Mouse (Mus musculus): ENCODE data around the gene Hsph1. TPM values are rescaled to one million over a fixed set of nuclear protein-coding genes. Genes with fewer than 3 reads are reported as not detected.

The Hsph1 gene
- total RNA-seq, 1 experiment from 2014 or later, result 113 TPM

DNA sequence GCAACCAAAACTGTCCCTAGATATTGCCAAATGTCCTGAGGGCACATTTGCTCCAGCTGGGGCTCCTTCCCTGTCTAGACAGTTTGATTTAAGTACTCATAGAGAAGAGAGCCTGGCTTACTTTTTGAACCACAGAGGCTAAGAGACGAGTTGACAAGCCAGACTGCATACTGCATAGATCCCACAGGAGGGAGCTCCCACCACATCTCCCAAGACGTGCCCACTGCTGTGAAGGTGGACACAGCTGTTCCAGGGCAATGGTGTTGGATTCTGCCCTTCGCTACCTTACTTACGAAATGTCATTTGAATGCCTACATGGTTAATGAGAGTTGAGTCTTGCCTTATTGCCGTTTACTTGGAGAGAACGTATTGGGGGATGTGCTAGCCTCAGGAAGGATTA is 6.2 kb upstream of the Hsph1 start:
- DNase-seq, result no peak

DNA sequence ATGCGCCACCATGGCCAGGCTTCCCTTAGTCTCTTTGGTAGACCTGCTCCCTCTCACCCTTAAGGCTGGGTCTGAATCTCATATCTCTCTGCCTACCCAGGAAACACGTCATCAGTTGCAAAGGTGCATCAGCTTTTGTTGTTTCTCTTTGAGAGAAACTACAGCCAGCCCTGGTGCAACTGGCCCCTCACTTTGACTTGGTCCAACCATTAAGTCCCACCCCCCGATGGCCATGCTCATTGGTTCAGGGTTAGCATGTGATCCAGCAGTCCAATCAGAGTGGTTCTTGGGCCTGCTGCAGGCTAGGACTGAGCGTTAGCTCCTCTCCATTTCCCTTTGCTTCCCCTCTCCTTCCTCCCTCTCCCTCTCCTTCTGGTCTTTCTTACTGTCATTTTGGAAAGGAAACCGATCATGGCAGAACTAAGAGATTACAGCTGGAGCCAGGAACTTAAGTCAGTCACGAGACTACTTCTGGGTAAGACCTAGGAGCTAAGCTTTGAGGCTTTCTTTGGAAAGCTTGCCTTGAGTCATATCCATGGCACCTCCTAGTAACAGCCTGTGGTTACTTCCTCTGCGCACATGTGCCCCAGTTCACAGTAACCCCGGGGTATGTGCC is 5.2 kb upstream of the Hsph1 start:
- no peak for DNase-seq

DNA sequence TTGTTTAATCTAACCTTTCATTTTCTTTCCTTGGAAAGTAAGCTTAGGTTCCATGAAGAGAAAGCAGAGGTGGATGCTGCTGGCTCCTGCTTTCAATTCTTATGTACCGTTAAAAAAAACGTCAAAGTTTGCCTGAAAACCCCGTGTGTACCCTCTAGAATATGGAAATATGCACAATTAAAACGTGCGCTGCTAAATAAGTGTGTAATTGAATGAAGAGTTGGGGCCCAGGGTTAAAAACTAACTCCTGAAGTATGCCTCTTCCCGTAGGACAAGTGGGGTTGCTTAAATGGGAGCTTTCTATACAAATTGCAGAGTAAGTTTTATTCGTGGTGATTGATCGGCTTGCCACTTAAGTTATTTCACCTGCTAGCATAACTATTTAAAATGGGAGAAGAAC is 1.1 kb upstream of the Hsph1 start:
- DNase-seq, result no peak

DNA sequence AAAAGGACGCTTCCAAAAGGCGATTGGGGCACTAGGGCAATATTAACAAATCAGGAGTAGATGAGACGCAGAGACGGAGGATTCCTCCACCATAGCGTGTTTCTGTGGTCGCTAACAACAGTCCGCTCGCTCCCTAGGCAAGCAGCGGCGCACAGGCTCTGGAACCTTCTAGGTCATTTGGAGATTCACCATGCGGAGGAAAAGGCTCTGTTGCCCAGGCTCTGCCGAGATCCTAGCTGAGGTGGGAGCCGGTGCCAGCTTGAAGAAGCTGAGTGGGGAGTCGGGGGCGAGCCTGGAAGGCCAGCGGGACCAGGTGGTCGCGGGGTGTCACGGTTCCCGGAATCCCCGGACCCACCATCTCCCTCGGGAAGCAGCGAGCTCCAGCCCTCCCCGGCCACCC is 620 bp downstream of the Hsph1 start:
- peak; percentile 49 for DNase-seq

DNA sequence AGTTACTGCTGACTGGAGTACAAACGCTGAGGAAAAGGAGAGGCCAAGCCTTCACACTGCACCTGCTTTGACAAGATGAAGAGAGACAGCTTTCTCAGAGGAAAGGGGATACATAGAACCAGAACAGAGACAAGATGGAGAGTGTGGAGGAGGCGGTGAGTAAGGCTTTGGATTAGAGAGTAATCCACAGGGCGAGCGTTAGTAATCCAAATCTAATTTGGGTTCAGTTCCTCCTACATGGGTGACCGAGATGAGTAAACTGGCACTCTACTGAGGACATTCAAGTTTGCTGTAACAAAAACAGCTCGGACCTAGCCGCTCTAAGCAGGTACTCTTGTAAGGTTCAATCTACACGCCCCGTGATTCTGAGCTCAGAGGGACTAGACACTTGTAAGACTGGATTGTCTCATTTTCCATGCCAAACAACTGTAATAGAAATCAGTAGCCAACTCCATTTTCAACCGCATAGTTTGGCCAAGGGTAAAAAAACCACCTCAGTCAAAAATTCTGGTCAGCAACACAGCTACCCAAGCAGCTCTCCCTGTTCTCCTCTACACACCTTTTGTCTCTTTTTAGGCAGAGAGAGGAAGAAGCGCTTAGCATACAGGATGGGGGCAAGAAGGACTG is 1.7 kb downstream of the Hsph1 start:
- DNase-seq, result no peak

DNA sequence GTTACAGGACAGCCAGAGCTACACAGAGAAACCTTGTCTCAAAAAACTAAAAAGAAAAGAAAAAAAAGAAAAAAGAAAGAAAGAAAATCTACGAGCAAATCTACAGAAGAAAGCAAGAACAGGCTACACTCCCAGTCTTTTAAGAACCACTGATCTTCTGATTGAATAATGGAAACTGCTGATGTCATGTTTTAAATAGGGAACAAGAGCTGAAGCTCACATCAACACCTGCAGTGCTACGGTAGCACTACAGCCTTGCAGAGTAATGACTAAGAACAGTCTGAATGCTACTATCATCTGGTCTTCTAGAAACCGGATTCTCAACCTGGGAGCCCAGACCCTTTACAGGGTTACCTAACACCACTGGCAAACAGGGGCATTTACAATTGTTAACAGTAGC is 10.6 kb downstream of the Hsph1 start:
- DNase-seq, result no peak

DNA sequence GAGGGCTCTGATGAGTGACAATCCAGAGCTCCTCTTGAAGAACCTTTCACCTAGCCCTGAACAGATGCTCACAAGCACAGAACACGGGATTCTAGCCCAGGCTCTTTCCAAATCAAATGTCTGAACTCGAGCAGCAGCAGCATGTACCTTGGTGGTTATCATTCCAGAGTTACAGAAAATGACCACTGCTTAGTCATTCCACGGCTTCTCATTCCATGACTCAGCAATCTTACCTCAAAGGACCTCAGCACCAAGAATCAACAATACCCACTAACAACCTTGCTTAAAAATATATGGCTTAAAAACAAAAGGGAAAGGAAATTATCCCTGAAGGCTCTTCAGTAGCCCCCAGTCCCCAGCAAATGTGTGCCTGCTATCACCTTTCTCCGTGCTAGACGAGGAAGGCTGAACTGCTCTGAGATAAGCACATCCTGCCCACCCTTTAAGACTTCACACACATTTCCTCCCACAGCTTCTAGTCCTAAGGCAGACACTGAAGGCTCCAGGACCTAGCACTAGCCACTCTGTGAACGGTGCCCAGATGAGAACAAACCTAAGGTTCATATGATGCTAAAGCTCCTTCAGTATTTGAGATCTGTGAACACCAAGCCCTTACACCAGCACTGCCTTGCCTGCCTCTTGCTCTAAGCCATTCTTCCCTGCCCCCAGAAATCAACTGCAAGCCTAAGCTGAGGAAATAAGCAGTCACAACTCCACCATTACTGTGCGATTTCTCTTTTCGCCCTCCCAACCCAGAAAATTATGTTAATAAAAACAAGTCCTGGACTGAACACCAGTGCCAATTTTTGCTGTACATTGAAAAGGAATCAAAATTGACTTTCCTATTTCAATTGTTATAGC is 12.1 kb downstream of the Hsph1 start:
- no peak for DNase-seq

DNA sequence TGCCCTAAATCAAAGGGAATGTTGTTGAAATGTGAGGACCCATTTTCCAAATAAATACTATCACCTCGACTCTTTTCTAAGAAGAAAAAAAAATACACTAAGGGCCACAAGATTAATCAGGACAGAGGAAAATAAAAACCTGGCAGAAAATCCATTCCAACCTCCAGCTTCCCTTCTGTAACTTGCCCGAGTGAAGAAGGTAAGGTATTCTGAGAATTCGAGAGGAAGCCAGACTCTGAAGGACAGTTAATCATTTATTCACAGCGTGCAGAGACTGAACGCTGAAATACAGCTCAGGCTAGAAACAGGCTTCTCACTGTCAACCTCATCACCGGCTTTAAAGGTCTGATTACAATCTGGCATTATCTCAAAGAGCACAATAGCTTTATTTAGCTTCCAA is 13.5 kb downstream of the Hsph1 start:
- no peak for DNase-seq

DNA sequence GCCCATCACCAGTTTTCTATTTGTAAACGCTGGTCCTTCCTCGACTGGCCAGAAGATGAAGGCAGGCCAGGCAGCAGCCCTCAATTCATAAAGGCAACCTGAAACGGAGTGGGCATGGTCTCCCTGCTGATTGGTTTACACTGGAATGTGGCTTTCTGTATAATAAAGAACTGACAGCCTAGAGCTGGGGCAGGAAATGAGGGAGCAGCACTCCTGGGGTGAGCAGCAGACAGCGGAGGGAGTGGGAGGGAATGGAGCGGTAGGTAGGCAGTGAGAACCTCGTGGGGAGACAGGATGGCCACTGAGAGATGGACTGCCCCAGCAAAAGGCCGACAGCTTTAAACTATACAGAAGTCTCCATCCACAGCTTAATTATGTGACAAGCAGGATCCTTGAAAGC is 14.0 kb downstream of the Hsph1 start:
- DNase-seq, result no peak

DNA sequence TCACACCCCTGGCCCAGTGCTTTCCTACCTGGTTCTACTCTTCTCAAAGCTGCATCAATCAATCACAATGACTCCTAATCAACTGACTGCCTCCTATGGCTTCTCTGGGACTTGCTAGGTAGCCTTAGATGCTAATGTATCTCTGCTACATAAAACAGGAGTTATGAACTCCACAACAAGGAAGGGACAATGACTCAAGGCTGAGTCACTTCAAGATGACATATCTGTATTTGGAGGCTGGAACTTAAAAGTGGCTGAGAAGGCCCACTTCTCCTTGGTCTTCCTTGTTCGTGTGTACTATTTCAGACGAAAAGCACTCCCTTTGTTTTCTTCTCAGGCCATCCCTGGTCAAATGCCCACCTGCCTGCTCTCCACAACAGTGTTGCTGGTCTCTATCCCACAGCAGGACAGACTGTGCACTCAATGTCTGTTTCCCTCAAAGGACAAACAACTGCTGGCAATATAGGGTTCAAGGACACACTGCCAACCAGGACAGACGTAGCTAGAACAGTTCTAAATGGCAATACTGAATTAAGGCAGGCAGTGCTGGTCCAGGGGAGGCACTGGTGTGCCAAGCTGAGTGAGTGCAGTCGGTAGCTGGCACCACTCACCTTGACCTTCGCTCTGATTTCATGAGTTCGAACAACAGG is 18.3 kb downstream of the Hsph1 start:
- DNase-seq, result no peak

DNA sequence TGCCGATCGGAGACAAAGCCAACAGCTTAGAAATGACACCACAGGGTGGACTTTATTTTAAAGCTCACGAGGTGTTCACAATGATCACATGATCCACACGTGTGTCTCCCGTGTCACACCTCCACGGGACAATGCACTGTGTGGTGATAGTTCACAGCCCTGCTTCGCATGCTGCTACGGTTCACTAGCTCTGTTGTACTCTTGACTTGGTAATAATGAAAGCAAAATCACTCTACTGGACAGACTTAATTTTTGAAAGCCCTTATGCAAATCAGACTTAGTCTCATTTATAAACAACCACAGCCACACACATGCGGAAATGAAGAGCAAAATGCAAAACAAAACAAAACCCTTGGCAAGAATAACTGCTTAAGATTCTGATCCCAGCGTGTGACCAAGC is 19.4 kb downstream of the Hsph1 start:
- DNase-seq, result no peak

DNA sequence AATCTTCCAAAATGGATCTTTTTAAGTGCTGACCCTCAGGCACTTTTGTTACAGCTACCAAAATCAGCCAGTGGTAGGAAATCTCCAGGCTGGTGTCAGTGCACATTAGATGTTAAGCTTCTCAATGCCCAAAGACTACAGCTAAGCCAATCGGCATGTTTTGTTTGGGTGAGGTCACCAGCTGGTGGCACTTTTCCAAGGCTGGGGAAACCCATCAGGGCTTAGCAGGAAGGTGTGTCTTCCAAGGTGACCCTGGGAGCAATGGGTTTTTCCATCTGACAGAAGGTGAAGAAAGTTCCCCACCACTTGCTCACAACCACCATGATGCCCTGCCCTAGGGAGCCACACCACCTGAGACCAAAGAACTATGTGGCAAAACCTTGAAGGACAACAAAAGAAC is 20.0 kb downstream of the Hsph1 start:
- DNase-seq, result peak; percentile 27

DNA sequence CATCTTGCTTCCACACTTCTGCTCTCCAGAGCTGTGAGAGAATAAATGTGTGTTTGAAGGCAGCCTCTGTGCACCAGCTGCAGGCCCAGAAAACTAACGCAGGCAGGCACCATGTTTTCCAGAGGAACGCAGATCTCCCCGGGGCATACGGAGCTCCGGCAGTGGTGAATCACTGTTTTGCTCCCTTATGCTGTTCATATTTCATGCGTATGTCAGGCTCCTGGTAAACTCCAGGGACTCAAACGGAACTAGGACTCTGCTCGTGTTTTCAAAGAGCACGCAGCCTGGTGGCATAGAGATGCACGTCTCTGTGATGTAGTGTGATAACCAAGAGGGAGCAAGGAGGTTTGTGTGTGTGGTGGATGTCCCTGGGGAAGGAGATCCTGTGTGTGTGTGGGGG is 23.4 kb downstream of the Hsph1 start:
- DNase-seq, result peak; percentile 59

DNA sequence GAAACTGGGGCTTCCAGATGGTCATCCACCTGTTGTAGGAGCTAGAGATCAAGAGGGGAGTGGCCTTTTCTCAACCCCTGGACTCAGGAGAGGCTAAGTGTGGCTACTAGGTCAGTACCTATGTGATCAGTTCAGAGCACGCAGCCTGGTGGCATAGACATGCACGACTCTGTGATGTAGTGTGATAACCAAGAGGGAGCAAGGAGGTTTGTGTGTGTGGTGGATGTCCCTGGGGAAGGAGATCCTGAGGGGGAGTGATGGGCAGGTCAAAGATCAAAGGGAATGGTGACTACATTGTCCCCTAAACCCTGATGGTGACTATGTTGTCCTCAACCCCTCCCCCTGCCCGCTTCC is 24.0 kb downstream of the Hsph1 start:
- no peak for DNase-seq

DNA sequence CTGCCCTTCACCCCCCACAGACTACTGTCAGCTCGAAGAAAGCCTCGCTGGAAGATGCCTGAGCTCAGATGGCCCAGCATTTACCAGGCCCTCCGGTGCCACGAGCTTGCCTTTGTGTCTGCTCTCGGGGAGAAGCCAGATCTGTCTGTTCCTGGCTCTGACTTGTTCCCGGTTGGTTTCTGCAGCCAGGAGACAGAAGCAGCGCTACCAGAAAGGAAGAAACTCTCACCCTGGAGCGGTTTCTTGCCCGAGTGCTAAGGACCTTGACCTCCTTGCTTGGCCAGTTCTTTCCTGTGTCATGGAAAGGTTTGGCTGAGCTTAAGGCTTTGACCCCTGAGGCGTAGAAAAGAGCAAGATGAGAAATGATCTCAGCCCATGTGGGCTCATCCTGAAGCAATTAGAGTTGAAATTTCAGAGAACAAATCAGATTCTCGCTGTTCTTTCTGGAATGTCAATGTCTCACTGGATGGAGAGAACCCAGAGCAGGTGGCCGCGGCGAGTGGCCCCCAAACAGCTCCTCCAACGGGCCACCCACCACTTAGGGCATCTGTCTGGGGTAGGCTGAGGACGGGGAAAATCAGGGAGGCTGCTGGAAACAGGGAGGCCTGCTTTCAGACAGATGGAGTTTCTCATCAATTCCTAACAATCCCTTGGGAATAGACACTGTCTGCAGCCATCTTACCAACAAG is 24.6 kb downstream of the Hsph1 start:
- no peak for DNase-seq

DNA sequence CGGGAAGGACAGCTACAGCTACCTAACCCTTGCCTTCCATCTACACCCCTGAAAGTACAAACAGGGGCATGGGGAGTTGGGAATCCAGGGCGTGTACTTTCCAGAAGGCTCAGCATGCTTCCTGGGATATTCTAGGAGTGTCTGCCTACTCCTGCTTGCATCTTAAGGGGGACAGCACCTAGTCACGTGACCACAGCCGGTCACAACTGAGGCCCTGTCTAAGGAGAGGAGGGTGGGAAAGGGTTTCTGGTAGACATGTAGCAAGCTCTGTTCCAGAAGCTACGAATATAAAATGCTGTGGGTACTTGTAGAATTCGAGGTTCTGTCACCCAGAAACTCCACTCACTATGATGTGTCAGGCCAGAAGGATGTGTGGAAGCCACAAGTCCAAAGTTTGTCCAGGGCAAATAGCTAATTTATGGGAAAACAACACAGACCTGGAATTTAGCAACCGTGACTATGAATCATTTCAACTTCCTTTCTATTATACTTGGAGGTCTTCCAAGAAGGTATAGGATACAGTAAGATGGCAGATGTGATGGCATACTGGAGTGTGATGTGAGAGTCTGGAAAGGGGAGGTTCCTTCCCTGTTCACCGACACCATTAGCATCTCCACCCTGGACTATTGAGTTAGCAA is 29.0 kb downstream of the Hsph1 start:
- no peak for DNase-seq

DNA sequence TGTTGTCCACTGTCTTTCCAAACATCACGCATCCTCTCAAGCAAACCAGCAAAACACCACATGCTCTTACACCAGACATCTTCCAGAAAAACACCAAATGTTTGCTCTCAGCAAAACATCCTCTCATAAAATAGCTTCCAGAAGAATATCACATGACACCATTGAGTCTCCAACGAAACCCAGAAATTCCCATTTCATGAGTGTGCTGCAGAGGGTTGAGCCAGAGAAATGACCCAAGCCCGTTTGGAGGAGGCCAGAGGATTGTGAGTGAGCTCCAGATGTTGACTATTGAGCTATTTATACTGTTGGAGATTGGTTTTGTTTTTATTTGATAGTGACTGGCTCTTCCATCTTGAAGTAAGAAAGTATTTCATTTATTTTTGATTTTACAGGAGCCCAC is 32.9 kb downstream of the Hsph1 start:
- no peak for DNase-seq

DNA sequence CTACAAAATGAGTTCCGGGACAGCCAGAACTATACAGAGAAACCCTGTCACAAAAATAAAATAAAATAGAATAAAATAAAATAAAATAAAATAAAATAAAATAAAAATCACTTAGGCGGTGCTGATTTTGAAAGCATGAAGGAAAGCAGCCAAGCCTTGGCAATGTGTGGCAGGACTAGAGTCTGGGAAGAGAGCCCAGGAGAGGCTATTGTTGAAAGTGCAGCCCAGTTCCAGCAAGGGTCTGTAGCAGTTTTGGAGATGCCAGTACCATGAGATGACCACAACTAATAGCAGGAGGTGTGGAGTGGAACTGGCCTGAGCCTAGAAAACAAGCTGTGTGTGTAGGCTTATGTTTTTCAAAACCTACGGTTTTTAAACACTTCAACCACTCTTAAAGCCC is 34.2 kb downstream of the Hsph1 start:
- no peak for DNase-seq

DNA sequence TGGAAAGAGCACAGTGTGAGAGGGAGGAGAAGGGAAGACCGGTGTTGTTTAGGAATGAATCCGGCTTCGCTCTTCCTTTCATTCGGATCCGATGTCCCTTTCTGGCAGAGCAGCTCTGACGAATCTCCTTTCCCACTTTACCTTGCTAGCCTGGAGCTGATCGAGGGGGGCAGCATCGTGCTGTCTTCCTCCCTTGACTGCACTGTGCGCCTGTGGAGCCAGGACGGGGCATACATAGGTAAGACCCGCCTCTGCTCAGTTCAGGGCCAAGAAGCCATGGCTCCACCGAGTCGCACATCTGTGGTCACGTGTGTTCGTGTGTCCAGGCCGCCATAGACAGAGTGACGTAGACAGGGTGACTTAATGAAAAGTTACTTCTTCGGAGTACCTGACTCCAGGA is 38.8 kb downstream of the Hsph1 start:
- DNase-seq, result no peak

DNA sequence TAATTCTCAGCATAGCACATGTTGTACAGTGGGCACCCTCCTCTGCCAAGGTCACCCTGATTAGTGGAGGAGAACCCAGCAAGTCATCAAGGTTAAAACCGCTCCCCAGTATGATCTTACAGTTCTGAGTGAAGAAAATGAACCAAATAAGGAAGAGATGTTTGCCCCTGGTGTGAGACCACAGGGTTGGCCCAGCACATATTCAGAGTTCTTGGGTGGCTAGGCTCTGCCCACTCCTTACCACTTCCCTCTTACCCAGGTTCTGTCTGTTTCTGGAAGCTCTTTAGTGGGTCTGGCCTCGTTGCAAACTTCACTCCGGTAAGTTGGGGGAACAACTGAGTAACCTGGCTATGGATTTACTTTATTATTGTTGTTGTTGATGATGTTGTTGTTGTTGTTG is 42.0 kb downstream of the Hsph1 start:
- no peak for DNase-seq

DNA sequence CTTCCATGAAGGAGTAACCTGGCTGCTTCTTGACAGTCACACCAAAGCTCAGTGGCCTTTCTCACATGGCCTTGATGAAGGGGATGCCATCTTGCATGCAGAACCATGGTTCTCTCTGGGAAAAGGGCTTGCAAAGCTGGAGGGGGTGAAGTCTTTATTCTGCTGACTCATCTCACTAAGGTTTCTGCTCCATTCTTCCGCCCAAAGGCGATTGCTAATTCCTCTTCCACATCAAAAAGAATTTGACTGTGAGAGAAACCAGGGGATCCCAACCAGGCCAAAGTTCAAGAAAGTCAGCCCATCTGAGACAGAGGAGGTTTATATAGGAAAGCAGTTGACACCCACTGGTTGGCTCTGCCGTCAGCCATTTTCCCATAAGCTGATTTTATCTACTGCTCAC is 46.2 kb downstream of the Hsph1 start:
- DNase-seq, result no peak
